Mouse (Mus musculus): Measurements from ENCODE around the gene Senp8. TPM values are rescaled to one million over a fixed set of nuclear protein-coding genes. Genes with fewer than 3 reads are reported as not detected.

The Senp8 gene
- polyA plus RNA-seq, 1 experiment = 0.40 TPM

DNA sequence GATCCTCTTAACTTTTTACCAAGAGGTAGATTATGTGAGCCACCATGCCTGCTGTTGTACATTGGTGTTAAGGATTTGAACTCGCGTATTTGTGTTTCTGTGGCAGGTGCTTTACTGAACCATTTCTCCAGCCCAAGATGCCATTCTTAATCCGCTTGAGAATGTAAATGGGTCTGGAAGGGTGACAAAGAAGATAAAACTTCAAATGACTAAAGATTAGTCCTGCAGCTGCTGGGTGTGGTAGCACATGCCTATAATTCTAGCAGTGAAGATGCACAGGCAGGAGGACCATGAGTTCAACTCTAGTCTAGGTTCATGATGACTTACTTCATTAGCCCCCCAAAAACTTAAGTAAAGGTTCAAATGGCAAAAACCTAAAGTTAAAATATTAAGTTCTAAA lies 6.6 kb downstream of the Senp8 start:
- Histone ChIP-seq H3K9me3 (no peaks in the 10 kb centered on the region), H3K4me3 (replicated peaks) (no peak overlapping the region), H3K36me3 (replicated peaks; ENCODE audit: low read length) (peaks cover 5% of the 10 kb centered on the region), H3K27me3 (replicated peaks) (no peaks in the 10 kb centered on the region), H3K4me1 (peaks cover 16% of the 10 kb centered on the region)
- TF ChIP-seq FLI1 (IDR thresholded peaks at IDR 0.05; ENCODE audit: low read length) (no peak), GATA1 (IDR thresholded peaks at IDR 0.05; ENCODE audit: borderline replicate concordance, low read length) (no peak)

DNA sequence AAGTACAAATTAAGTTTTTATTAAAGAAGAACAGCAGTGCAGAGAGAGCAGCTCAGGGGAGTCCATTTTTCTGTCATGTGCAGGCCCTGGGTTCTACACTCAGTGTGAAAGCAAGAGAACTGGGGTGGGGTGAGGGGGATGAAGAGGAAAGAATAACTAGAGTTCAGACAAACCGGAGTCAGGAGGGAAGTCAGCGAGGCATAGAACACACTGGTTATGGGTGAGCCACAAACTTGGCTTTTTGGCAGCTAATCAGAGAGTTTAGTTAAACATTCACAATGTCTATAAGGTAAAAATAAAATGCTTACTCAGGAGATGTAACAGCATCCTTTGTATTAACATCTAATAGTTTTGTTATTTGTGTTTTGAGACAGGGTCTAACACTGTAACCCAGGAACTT lies 9.9 kb downstream of the Senp8 start:
- TF ChIP-seq FLI1 (IDR thresholded peaks at IDR 0.05; ENCODE audit: low read length) = no peak
- no peak for TF ChIP-seq GATA1 (IDR thresholded peaks at IDR 0.05; ENCODE audit: borderline replicate concordance, low read length)
- Histone ChIP-seq H3K27me3 (replicated peaks) (no peaks in the 10 kb centered on the region), H3K9me3 (no peaks in the 10 kb centered on the region), H3K4me1 (peaks cover 22% of the 10 kb centered on the region), H3K4me3 (replicated peaks) (no peak overlapping the region), H3K36me3 (replicated peaks; ENCODE audit: low read length) (peaks cover 20% of the 10 kb centered on the region)

DNA sequence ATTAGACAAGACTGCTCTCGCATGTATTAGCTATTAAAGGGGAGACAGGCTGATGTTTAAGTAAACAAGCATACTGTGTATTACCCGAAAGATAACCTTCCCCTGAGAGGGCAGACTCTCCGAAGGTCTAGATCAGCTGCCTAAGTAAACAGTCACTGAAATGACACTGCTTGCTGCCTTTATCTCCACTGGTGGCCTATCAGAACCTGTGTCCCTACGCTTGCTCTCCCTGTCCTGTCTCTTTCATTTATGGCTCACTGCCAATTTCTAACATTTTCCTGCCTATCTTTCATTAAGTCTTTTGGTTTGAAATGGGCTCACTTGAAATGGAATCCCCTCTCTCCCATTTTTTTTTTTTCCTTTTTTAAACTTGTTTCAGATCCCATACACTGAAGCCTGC lies 15.1 kb downstream of the Senp8 start:
- Histone ChIP-seq H3K4me1 (peaks cover 16% of the 10 kb centered on the region), H3K4me3 (replicated peaks) (no peak overlapping the region), H3K27me3 (replicated peaks) (no peaks in the 10 kb centered on the region), H3K36me3 (replicated peaks; ENCODE audit: low read length) (peaks cover 15% of the 10 kb centered on the region), H3K9me3 (no peaks in the 10 kb centered on the region)
- no peak for TF ChIP-seq GATA1 (IDR thresholded peaks at IDR 0.05; ENCODE audit: borderline replicate concordance, low read length)
- TF ChIP-seq FLI1 (IDR thresholded peaks at IDR 0.05; ENCODE audit: low read length) = no peak

DNA sequence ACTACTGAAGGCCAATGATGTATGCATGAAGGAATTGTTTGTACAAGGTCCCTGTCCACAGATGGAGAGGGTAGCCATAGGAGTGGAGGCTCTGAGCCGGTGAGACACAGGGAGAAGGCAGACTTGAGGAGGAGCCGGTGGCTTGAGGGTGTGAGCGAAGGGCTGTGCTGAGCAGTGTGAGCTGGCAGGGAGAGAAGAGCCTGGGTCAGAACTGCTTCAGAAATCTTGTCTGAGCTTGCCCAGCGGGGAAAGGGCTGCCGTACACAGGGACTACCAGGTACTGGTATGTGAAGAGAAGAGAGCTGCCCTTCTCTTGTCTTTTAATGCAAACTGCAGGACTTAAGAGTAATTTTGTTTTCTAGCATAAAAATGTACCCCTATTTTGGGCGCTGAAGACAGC lies 17.4 kb downstream of the Senp8 start:
- no peaks in the 10 kb centered on the region for H3K27me3 ChIP-seq (replicated peaks)
- TF ChIP-seq FLI1 (IDR thresholded peaks at IDR 0.05; ENCODE audit: low read length) (no peak), GATA1 (IDR thresholded peaks at IDR 0.05; ENCODE audit: borderline replicate concordance, low read length) (no peak)
- H3K36me3 ChIP-seq (replicated peaks; ENCODE audit: low read length) = peaks cover 15% of the 10 kb centered on the region
- peaks cover 17% of the 10 kb centered on the region for H3K4me1 ChIP-seq
- H3K4me3 ChIP-seq (replicated peaks) = no peak overlapping the region
- no peaks in the 10 kb centered on the region for H3K9me3 ChIP-seq

DNA sequence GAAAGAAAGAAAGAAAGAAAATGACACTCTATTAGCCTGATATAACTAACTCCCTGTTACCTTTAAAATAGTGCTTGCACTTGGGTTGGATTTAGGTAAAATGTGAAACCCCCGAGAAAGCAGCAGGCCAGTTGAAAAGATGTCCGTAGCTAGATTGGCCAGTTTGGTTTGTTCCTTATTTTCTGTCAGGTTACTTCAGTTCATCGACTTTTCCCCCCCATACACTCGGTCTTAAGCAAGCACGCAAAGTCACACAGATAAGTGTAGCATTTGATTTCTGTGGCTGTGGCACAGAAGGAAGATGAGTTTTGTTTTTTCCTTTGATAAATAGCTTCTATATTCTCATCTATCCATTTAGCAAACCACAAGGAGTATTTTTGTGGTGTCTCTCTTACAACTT lies 19.4 kb downstream of the Senp8 start:
- Histone ChIP-seq H3K4me3 (replicated peaks) (no peak overlapping the region), H3K9me3 (no peaks in the 10 kb centered on the region), H3K4me1 (peaks cover 20% of the 10 kb centered on the region), H3K27me3 (replicated peaks) (no peaks in the 10 kb centered on the region), H3K36me3 (replicated peaks; ENCODE audit: low read length) (peaks cover under 1% of the 10 kb centered on the region)
- no peak for TF ChIP-seq FLI1 (IDR thresholded peaks at IDR 0.05; ENCODE audit: low read length)
- TF ChIP-seq GATA1 (IDR thresholded peaks at IDR 0.05; ENCODE audit: borderline replicate concordance, low read length) = no peak

DNA sequence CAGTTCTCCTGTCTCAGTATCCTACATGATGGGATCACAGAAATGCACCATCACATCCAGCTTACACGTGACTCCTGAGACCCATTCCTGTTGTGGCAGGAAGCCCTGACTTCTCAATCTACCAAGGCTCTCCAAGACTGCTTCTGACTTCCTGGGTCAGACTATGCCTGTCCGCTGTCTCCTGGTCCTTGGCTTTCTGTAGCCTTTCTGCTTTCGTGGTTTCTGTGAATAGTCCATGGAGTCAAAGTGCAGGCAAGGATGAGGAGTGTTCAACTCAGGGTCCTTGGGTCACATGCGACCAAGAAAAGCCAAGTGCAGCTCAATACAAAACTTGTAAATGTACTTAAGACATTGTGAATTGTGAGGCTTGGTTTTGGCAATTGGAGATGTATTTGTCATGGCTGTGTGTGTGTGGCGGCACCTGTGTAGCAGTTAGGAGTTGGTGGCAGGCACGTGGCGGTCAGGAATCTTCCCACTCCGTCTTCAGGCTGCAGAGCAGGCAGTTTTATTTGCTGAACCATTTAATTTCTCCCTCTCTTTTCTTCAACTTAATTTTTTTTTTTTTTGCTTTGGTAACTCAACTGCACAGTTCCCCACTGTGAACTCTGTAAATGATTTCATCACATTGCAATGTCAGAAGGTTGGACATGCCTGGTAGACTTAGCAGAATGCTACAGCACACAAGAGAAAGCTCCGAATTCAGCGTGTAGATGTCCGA lies 22.8 kb downstream of the Senp8 start:
- peaks cover 8% of the 10 kb centered on the region for H3K27me3 ChIP-seq (replicated peaks)
- no peaks in the 10 kb centered on the region for H3K36me3 ChIP-seq (replicated peaks; ENCODE audit: low read length)
- peak overlapping the region; percentile 65 for H3K4me3 ChIP-seq (replicated peaks)
- no peaks in the 10 kb centered on the region for H3K9me3 ChIP-seq
- H3K4me1 ChIP-seq = peaks cover 21% of the 10 kb centered on the region
- no peak for TF ChIP-seq GATA1 (IDR thresholded peaks at IDR 0.05; ENCODE audit: borderline replicate concordance, low read length)
- no peak for TF ChIP-seq FLI1 (IDR thresholded peaks at IDR 0.05; ENCODE audit: low read length)

DNA sequence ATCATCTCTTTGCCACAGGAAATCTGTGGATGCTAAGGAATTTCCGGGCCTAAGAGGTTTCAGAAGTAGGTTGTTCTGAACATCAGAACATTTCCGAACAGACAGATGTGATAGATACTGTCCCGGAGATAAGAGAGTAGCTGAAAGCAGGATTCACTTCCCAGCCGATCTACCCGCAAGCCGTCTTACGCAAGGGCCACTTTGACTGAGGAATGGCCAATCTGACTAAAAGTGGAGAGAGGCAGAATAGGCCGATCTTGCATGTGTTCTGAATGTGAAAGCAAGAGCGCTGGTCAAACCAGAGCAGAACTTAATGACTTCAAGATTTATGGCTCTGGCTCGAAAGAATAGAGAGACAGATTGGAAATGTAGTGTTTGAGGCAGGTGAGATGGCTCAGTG lies 25.0 kb downstream of the Senp8 start:
- H3K9me3 ChIP-seq = no peaks in the 10 kb centered on the region
- TF ChIP-seq GATA1 (IDR thresholded peaks at IDR 0.05; ENCODE audit: borderline replicate concordance, low read length) (no peak), FLI1 (IDR thresholded peaks at IDR 0.05; ENCODE audit: low read length) (no peak)
- H3K36me3 ChIP-seq (replicated peaks; ENCODE audit: low read length) = no peaks in the 10 kb centered on the region
- H3K4me1 ChIP-seq = peaks cover 21% of the 10 kb centered on the region
- H3K27me3 ChIP-seq (replicated peaks) = peaks cover 8% of the 10 kb centered on the region
- no peak overlapping the region for H3K4me3 ChIP-seq (replicated peaks)

DNA sequence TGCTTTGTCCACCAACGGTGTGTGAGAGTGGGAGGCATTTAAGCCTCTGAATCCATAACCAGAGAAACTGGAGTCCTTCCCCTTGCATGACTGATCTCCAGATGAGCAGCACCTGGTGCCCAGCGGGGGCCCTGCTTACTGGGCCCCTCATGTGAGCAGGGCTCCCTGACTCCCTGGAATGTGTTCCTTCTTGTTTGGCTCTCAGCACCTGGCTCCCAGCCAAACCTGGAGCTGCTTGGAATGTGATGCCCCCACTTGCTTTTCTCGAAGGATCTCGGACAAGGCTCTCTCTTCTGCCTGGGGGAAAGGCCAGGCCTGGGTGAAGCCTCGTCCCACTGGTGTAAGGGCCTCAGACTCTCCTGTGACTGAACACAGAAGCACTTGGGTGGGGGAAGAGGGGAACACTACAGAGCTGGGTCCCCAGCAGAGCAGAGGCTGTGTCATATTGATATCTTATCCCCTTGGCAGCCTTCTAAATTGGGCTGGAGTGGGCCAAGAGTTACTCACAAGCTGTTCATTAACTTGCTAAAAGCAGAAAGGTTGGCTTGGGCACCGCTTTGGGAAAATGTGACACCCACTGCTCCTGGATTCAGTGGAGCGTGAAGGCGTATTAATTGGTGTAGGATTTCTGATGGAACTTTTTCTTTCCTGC lies 26.6 kb downstream of the Senp8 start:
- TF ChIP-seq FLI1 (IDR thresholded peaks at IDR 0.05; ENCODE audit: low read length) (no peak), GATA1 (IDR thresholded peaks at IDR 0.05; ENCODE audit: borderline replicate concordance, low read length) (no peak)
- Histone ChIP-seq H3K36me3 (replicated peaks; ENCODE audit: low read length) (no peaks in the 10 kb centered on the region), H3K27me3 (replicated peaks) (peaks cover 13% of the 10 kb centered on the region), H3K4me3 (replicated peaks) (no peak overlapping the region), H3K4me1 (peaks cover 21% of the 10 kb centered on the region), H3K9me3 (no peaks in the 10 kb centered on the region)

DNA sequence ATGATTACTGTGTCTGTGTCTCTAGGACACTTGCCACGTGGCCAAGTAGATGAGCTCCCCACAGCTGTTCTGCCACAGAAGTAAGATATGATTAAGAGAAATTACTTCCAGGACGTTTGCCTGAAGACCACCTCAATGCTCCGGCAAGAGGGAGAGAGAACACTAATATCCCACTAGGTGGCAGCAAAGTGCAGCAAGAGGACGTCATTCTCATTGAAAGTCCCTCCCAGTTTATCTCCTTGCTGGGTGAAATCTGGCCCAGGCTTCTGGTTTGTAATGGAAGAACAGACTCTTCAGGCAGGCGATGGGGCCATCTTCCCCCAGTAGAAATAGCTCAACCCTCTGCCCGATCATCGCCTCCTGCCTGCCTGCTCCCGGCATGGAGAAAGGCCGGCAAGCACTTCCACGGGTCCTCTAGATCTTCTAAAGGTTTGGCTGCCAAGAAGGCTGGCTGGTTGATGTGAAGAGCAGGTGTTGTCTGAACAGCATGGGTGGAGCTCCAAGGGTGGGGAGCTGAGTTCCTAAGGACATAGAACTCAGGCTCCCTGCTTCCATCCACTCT lies 27.3 kb downstream of the Senp8 start:
- TF ChIP-seq FLI1 (IDR thresholded peaks at IDR 0.05; ENCODE audit: low read length) (no peak), GATA1 (IDR thresholded peaks at IDR 0.05; ENCODE audit: borderline replicate concordance, low read length) (no peak)
- H3K4me1 ChIP-seq = peaks cover 21% of the 10 kb centered on the region
- H3K27me3 ChIP-seq (replicated peaks) = peaks cover 17% of the 10 kb centered on the region
- H3K4me3 ChIP-seq (replicated peaks) = no peak overlapping the region
- H3K36me3 ChIP-seq (replicated peaks; ENCODE audit: low read length) = no peaks in the 10 kb centered on the region
- H3K9me3 ChIP-seq = no peaks in the 10 kb centered on the region

DNA sequence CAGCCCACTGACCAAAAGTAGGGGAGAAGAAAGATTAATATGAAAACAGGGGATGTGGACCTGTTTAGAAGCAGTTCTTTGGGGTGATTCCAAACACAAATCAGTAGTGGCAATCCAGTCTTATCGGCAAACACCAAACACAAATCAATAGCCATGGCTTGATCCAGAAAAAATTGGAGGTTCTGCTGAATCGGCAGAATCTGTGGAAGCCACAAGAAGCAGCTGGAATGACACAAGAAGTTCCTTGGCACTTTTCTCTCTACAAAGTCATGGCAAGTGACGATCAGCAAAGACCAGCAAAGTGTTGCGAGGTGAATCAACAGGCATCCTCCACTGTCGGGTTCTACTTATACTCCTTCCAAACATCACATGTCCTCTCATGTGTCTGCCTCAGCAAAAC lies 29.4 kb downstream of the Senp8 start:
- TF ChIP-seq GATA1 (IDR thresholded peaks at IDR 0.05; ENCODE audit: borderline replicate concordance, low read length) (no peak), FLI1 (IDR thresholded peaks at IDR 0.05; ENCODE audit: low read length) (no peak)
- Histone ChIP-seq H3K4me3 (replicated peaks) (no peak overlapping the region), H3K36me3 (replicated peaks; ENCODE audit: low read length) (no peaks in the 10 kb centered on the region), H3K9me3 (no peaks in the 10 kb centered on the region), H3K4me1 (peaks cover 8% of the 10 kb centered on the region), H3K27me3 (replicated peaks) (peaks cover 27% of the 10 kb centered on the region)
